Mouse (Mus musculus): ENCODE data around the gene Ranbp9.
"Not testable (repeated sequence)": the region's sequence is repeated elsewhere in the genome, so short reads cannot be mapped to it uniquely, and the experiment has no call there.

The Ranbp9 gene

GRCm38 (mm10) chr13:43497769-43498168, 16.7 kb upstream of the Ranbp9 start:
- CTCF ChIA-PET: no interaction called here

- CTCF ChIA-PET: interaction anchor here (0.6 kb wide), 1 partner anchor 30 kb away, joined by 3 read pairs; no protein-coding TSS in a partner anchor
Measured at GRCm38 (mm10) chr13:43496660-43497059, 15.6 kb upstream of the Ranbp9 start.

- CTCF ChIA-PET: no interaction called here
Measured at GRCm38 (mm10) chr13:43495645-43496044, 14.6 kb upstream of the Ranbp9 start.

- CTCF ChIA-PET: no interaction called here
Measured at GRCm38 (mm10) chr13:43493725-43494124, 12.6 kb upstream of the Ranbp9 start.

GRCm38 (mm10) chr13:43493058-43493481, 12.0 kb upstream of the Ranbp9 start:
- CTCF ChIA-PET: no interaction called here

- CTCF ChIA-PET: no interaction called here
Measured at GRCm38 (mm10) chr13:43486501-43487213, 5.6 kb upstream of the Ranbp9 start.

GRCm38 (mm10) chr13:43485278-43485976, 4.3 kb upstream of the Ranbp9 start:
- CTCF ChIA-PET: interaction anchor here (0.7 kb wide), 1 partner anchor 112 kb away, joined by 3 read pairs; no protein-coding TSS in a partner anchor

- CTCF ChIA-PET: no interaction called here
Measured at GRCm38 (mm10) chr13:43482782-43483181, 1.7 kb upstream of the Ranbp9 start.

- CTCF ChIA-PET: no interaction called here
Measured at GRCm38 (mm10) chr13:43481859-43482245, 770 bp upstream of the Ranbp9 start.

- CTCF ChIA-PET: interaction anchor here (0.6 kb wide), 1 partner anchor 1017 kb away, joined by 3 read pairs; no protein-coding TSS in a partner anchor
Measured at GRCm38 (mm10) chr13:43480595-43480956, 506 bp downstream of the Ranbp9 start.

- CTCF ChIA-PET: interaction anchor here (0.6 to 0.8 kb wide), 5 partner anchors 23 to 1922 kb away, joined by 3 to 8 read pairs (median 5); no protein-coding TSS in a partner anchor
Measured at GRCm38 (mm10) chr13:43479767-43480571, 1.1 kb downstream of the Ranbp9 start.

GRCm38 (mm10) chr13:43479024-43479705, 1.9 kb downstream of the Ranbp9 start:
- CTCF ChIA-PET: interaction anchor here (0.6 to 0.8 kb wide), 4 partner anchors 11 to 1884 kb away, joined by 3 to 8 read pairs (median 6); no protein-coding TSS in a partner anchor

- CTCF ChIA-PET: interaction anchor here (0.6 kb wide), 1 partner anchor 11 kb away, joined by 3 read pairs; no protein-coding TSS in a partner anchor
Measured at GRCm38 (mm10) chr13:43478586-43478985, 2.5 kb downstream of the Ranbp9 start.

- CTCF ChIA-PET: interaction anchor here (1.3 kb wide), 1 partner anchor 37 kb away, joined by 8 read pairs; no protein-coding TSS in a partner anchor
Measured at GRCm38 (mm10) chr13:43477098-43477697, 3.9 kb downstream of the Ranbp9 start.

- CTCF ChIA-PET: interaction anchor here (0.7 kb wide), 1 partner anchor 77 kb away, joined by 6 read pairs; no protein-coding TSS in a partner anchor
Measured at GRCm38 (mm10) chr13:43476226-43476625, 4.9 kb downstream of the Ranbp9 start.

- CTCF ChIA-PET: interaction anchor here (0.5 to 0.6 kb wide), 4 partner anchors 24 to 1861 kb away, joined by 3 to 14 read pairs (median 4); no protein-coding TSS in a partner anchor
Measured at GRCm38 (mm10) chr13:43474722-43475121, 6.4 kb downstream of the Ranbp9 start.

GRCm38 (mm10) chr13:43471861-43472260, 9.2 kb downstream of the Ranbp9 start:
- CTCF ChIA-PET: not testable (repeated sequence)

GRCm38 (mm10) chr13:43469607-43470006, 11.5 kb downstream of the Ranbp9 start:
- CTCF ChIA-PET: no interaction called here

GRCm38 (mm10) chr13:43464605-43465004, 16.5 kb downstream of the Ranbp9 start:
- CTCF ChIA-PET: interaction anchor here (0.7 kb wide), 1 partner anchor 19 kb away, joined by 6 read pairs; no protein-coding TSS in a partner anchor

- CTCF ChIA-PET: interaction anchor here (0.7 kb wide), 1 partner anchor 22 kb away, joined by 5 read pairs; no protein-coding TSS in a partner anchor
Measured at GRCm38 (mm10) chr13:43457161-43457560, 23.9 kb downstream of the Ranbp9 start.

GRCm38 (mm10) chr13:43454431-43454830, 26.7 kb downstream of the Ranbp9 start:
- CTCF ChIA-PET: no interaction called here
